Mouse (Mus musculus): ENCODE data around the gene Tmtc1. TPM values are rescaled to one million over a fixed set of nuclear protein-coding genes. Genes with fewer than 3 reads are reported as not detected.

The Tmtc1 gene
- polyA plus RNA-seq, 1 experiment from 2014 or later: 1.7 TPM

DNA sequence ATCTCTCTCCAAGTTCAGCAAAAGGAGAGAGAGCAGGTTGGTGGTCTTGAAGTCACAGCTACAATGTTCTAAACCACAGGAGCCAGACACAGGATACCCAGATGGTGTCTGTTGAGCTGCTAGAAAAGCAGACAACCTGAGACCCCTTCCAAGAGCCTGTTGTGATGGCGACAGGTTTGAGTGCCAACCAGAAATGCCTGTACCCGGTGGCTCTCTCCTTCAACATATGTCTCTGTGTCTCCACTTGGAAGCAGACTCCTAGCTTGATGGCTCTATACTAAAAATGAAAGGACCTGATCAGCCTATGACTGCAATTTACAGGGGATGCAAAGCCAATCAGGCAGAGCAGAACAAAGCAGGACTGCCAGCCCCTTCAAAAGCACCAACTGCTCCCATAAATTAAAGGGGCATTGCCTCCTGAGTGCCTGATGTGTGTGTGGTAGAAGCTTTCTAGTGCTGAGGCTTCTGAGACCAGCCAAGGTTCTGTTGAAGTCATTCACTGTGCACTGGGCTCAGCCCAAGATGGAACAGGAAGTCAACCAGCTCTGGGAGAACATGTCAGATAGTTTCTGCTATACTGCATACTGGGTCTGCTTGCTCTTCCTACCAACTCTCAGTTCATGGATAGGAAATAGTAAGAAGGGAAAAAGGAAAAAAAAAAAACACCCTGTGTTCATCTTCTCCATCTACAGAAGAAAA, 37.2 kb downstream of the Tmtc1 start:
- H3K4me3 ChIP-seq (replicated peaks): no peak overlapping the region
- WGBS: 82% methylated on average over 2 of the region's 2 CpGs
- no peaks in the 10 kb centered on the region for H3K36me3 ChIP-seq (replicated peaks)
- H3K27ac ChIP-seq: no peak overlapping the region
- no peak overlapping the region for H3K9ac ChIP-seq
- H3K9me3 ChIP-seq: no peaks in the 10 kb centered on the region
- no peak overlapping the region for H3K4me2 ChIP-seq
- H3K4me1 ChIP-seq: 0 out of 2 replicates have a peak, but pooled peaks cover 4% of the 10 kb centered on the region
- no peaks in the 10 kb centered on the region for H3K27me3 ChIP-seq
- ATAC-seq (ENCODE audit: low FRiP score): no peak

DNA sequence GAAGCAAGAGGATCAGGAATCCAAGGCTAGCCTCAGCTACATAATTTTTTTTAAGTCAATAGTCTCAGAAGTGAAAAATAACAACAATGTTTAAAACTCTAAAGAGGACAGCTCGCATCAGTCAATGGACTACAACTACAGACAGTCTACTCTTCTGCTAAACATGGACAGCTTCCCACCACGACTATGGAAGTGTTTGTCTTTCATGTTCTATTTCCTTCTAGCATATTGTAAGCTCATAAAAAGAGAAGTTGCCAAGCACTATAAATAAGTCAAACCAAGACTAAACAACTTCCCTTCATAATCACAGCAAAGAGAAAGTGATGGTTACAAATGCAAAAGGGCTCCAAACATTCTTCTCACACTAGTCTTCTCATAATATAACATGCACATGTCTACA, 38.6 kb downstream of the Tmtc1 start:
- Histone ChIP-seq H3K4me2 (no peak overlapping the region), H3K4me3 (replicated peaks) (no peak overlapping the region), H3K9me3 (no peaks in the 10 kb centered on the region), H3K9ac (no peak overlapping the region), H3K27ac (no peak overlapping the region), H3K4me1 (no peaks in the 10 kb centered on the region), H3K27me3 (no peaks in the 10 kb centered on the region), H3K36me3 (replicated peaks) (no peaks in the 10 kb centered on the region)
- ATAC-seq (ENCODE audit: low FRiP score): no peak
- WGBS: 81% methylated on average over 2 of the region's 2 CpGs

DNA sequence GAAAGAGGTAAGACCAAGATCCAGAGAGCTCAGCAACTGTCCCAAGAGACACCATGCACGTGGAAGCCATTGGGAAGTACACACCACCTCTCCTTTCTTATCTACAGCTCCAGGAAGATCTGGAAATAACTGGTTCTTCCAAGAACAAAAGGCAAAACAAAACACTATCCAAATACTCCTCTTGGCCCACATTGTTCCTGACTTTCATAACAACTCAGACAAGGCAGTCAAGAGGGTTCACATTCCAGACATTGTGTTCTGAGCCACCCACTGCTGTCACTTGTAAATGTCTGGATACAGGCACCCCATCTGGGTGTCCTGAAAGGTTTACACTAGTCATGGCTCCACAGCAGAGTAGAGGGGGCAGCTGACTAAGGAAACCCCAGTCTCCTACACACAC, 39.7 kb downstream of the Tmtc1 start:
- H3K4me3 ChIP-seq (replicated peaks): no peak overlapping the region
- H3K4me2 ChIP-seq: no peak overlapping the region
- H3K9me3 ChIP-seq: no peaks in the 10 kb centered on the region
- ATAC-seq (ENCODE audit: low FRiP score): no peak
- H3K9ac ChIP-seq: no peak overlapping the region
- H3K4me1 ChIP-seq: no peaks in the 10 kb centered on the region
- H3K27me3 ChIP-seq: no peaks in the 10 kb centered on the region
- WGBS: 46% methylated on average over 1 of the region's 1 CpGs
- H3K36me3 ChIP-seq (replicated peaks): no peaks in the 10 kb centered on the region
- no peak overlapping the region for H3K27ac ChIP-seq

DNA sequence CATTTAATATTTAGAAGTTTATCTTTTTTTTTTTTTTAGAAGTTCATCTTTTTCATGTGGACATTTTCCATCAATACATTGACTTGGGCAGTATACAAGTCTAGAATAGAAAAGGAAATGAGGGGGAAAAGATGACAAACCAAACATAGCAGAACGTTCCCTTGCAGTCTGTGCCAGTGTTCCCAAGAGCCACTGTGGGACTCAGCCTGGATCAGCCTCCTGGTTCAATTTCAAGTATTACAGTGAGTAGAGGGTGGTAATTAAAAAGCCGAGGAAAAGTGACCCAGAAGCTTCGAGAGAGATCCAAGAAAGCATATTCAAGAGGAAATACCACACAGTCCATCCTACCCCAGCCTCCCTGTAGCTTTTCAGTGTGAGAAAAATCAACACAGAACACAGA, 40.4 kb downstream of the Tmtc1 start:
- H3K4me1 ChIP-seq: no peaks in the 10 kb centered on the region
- no peaks in the 10 kb centered on the region for H3K27me3 ChIP-seq
- no peaks in the 10 kb centered on the region for H3K9me3 ChIP-seq
- no peaks in the 10 kb centered on the region for H3K36me3 ChIP-seq (replicated peaks)
- ATAC-seq (ENCODE audit: low FRiP score): no peak
- H3K4me3 ChIP-seq (replicated peaks): no peak overlapping the region
- no peak overlapping the region for H3K4me2 ChIP-seq
- no peak overlapping the region for H3K27ac ChIP-seq
- 77% methylated on average over 3 of the region's 3 CpGs for WGBS
- H3K9ac ChIP-seq: no peak overlapping the region

DNA sequence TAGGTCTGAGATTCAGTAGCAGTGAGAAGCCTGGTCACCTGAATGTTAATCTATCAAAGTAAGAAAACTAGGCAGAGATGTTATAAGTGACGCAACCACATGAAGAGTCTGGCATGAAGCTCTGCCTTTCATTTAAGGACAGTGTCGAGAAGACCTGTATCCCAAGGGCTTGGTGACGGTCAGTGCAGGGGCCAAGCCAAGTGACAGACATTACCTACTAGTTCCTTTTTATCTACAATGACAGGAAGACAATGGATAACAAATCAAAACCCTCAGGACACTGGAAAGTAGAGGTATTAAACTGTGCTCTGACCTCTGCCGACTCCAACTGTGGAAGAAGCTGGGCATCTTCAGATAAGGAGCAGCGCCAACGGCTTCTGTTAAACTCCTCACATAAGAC, 43.2 kb downstream of the Tmtc1 start:
- H3K4me2 ChIP-seq: no peak overlapping the region
- H3K4me1 ChIP-seq: no peaks in the 10 kb centered on the region
- no peak for ATAC-seq (ENCODE audit: low FRiP score)
- no peak overlapping the region for H3K27ac ChIP-seq
- WGBS: 91% methylated on average over 6 of the region's 6 CpGs
- H3K36me3 ChIP-seq (replicated peaks): no peaks in the 10 kb centered on the region
- no peaks in the 10 kb centered on the region for H3K9me3 ChIP-seq
- no peaks in the 10 kb centered on the region for H3K27me3 ChIP-seq
- H3K9ac ChIP-seq: no peak overlapping the region
- H3K4me3 ChIP-seq (replicated peaks): no peak overlapping the region

DNA sequence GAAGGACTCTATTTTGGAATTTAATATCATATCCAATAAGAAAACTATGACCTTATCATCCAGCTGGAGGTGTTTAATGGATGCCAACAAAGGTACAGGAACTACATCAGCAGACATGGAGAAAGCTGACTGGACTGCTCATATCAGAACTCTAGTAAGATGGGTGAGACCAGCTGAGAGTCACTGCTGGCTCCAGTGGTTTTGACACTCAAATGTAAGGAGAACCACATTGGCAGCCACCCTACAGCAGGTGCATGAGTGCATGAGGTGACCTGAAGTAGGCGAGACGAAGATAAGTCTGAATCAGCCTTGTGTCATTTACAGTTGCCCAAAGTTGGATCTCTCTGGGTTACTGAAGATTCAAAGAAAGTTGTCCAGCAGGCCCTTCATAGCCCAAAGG, 44.6 kb downstream of the Tmtc1 start:
- Histone ChIP-seq H3K36me3 (replicated peaks) (no peaks in the 10 kb centered on the region), H3K27me3 (no peaks in the 10 kb centered on the region), H3K4me1 (no peaks in the 10 kb centered on the region), H3K9ac (no peak overlapping the region), H3K4me3 (replicated peaks) (no peak overlapping the region), H3K27ac (no peak overlapping the region), H3K4me2 (no peak overlapping the region), H3K9me3 (no peaks in the 10 kb centered on the region)
- ATAC-seq (ENCODE audit: low FRiP score): no peak
- 96% methylated on average over 2 of the region's 2 CpGs for WGBS

DNA sequence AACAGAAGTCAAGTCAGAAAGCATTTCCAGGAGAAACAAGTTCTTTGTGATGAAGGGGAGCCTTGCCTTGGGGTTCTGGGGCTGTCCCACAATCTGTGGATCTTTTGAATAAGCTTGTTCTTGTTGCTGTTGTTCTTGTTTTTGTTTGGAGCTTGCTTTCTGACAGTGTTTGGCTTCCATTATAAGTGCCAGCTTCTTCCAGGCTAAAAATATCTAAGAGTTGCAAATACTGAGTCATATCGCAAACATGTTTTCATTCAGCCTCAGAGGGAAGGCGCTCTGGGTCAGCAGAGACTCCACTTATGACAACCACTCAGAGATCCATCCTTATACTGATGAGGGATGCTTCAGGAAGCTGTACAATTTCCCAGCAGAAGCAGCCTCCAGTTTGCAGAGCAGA, 45.3 kb downstream of the Tmtc1 start:
- H3K4me3 ChIP-seq (replicated peaks): no peak overlapping the region
- no peaks in the 10 kb centered on the region for H3K27me3 ChIP-seq
- 91% methylated on average over 2 of the region's 2 CpGs for WGBS
- no peaks in the 10 kb centered on the region for H3K36me3 ChIP-seq (replicated peaks)
- no peak for ATAC-seq (ENCODE audit: low FRiP score)
- no peak overlapping the region for H3K27ac ChIP-seq
- H3K4me2 ChIP-seq: no peak overlapping the region
- no peak overlapping the region for H3K9ac ChIP-seq
- no peaks in the 10 kb centered on the region for H3K9me3 ChIP-seq
- H3K4me1 ChIP-seq: no peaks in the 10 kb centered on the region

DNA sequence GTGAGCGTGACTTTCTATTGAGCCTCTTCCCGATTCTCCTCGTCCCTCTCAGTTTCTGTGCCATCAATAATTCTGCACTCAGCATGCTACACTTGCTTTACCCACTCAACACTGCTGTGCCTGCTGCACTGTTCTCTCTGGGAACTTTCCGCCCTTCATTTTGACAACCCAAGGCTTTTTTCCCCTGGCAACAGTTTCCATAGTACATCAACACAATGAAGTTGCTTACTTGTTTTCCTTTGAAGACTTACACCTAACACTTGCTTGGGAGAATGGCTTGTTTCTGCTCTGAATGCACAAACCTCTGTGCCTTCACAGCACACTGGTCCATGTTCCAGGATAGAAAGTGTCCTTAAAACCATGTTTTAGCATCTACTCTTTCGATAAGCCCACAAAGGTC, 46.9 kb downstream of the Tmtc1 start:
- Histone ChIP-seq H3K4me1 (peaks cover 10% of the 10 kb centered on the region), H3K4me2 (no peak overlapping the region), H3K9ac (no peak overlapping the region), H3K4me3 (replicated peaks) (no peak overlapping the region), H3K27ac (no peak overlapping the region), H3K36me3 (replicated peaks) (no peaks in the 10 kb centered on the region), H3K9me3 (no peaks in the 10 kb centered on the region), H3K27me3 (no peaks in the 10 kb centered on the region)
- 86% methylated on average over 5 of the region's 5 CpGs for WGBS
- no peak for ATAC-seq (ENCODE audit: low FRiP score)

DNA sequence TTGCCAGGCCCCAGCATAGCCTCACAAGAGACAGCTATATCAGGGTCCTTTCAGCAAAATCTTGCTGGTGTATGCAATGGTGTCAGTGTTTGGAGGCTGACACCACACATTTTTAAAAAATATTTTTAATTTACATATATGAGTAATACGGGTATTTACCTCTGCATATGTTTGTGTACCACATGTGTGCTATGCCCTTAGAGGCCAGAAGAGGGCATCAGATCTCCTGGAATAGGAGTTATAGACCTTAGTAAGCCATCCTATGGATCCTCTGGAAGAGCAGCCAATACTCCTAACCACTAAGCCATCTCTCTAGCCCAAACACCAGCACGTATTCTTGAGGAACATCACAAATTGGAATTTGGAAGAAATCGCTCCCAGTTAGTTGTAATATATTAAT, 48.9 kb downstream of the Tmtc1 start:
- Histone ChIP-seq H3K9me3 (no peaks in the 10 kb centered on the region), H3K4me1 (peaks cover 23% of the 10 kb centered on the region), H3K4me2 (no peak overlapping the region), H3K4me3 (replicated peaks) (no peak overlapping the region), H3K27me3 (no peaks in the 10 kb centered on the region), H3K9ac (no peak overlapping the region), H3K36me3 (replicated peaks) (no peaks in the 10 kb centered on the region), H3K27ac (no peak overlapping the region)
- ATAC-seq (ENCODE audit: low FRiP score): no peak
- 89% methylated on average over 3 of the region's 3 CpGs for WGBS

DNA sequence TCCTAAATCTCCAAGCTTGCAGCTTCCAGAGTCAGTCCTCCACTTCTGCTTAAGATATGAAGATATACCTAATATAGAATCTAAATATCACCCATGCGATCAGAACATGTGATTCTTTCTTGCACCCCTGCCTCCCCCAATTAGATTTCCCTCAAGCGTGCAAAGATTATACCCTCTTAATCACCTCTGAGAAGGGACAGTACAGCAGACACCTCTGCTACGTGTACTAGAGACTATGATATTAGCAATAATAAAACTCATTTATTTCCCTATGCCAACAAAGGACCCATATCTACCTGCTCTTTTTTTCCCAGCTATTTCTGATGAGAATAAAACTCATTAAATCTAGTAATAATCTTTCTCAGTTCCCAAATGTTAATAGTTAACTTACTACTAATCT, 49.9 kb downstream of the Tmtc1 start:
- Histone ChIP-seq H3K27me3 (no peaks in the 10 kb centered on the region), H3K4me1 (peaks cover 23% of the 10 kb centered on the region), H3K4me2 (no peak overlapping the region), H3K4me3 (replicated peaks) (no peak overlapping the region), H3K9ac (no peak overlapping the region), H3K9me3 (no peaks in the 10 kb centered on the region), H3K36me3 (replicated peaks) (no peaks in the 10 kb centered on the region), H3K27ac (no peak overlapping the region)
- 85% methylated on average over 3 of the region's 3 CpGs for WGBS
- no peak for ATAC-seq (ENCODE audit: low FRiP score)

DNA sequence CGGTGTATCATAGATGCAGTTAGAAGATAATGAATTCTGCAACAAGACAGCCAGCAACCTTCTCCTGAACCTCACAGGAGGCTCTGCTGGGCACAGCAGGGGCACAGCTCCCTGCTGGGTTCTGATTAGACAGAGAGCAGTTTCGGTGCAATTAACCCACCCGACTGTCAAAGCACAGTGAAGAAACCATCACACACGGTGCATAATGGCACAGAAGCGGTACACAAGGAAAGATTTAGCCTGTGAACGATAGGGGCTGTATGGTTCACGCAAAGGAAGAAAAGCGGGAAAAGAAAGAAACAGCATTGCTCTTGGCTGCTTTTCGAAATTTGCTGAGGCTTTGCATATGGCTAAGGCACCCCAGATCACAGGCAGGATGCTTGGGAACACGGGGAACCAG, 52.0 kb downstream of the Tmtc1 start:
- peak overlapping the region; percentile 69 for H3K27ac ChIP-seq
- peak overlapping the region; percentile 31 for H3K4me2 ChIP-seq
- no peaks in the 10 kb centered on the region for H3K9me3 ChIP-seq
- no peak overlapping the region for H3K9ac ChIP-seq
- H3K4me3 ChIP-seq (replicated peaks): no peak overlapping the region
- no peaks in the 10 kb centered on the region for H3K27me3 ChIP-seq
- H3K4me1 ChIP-seq: peaks cover 23% of the 10 kb centered on the region
- WGBS: 10% methylated on average over 10 of the region's 10 CpGs
- H3K36me3 ChIP-seq (replicated peaks): no peaks in the 10 kb centered on the region
- ATAC-seq (ENCODE audit: low FRiP score): peak; percentile 66

DNA sequence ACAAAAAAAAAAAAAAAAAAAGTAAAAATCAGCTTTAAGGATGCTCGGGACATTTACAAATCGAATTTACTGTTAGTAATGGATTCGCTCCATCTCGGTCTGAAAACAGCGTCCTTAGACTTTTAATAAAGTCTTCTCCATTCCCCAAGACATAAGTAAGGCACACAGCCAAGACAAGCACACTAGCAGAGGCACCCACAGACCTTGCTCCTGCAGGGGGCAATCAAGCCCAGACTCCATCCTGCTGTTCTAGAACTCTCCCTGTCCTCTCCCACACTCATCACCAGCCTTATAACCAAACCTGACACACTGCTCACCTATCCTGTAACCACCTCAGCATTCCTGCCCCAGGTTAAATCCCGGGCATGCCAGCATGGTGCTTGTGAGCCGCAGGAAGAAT, 52.9 kb downstream of the Tmtc1 start:
- 78% methylated on average over 7 of the region's 7 CpGs for WGBS
- H3K27ac ChIP-seq: peak overlapping the region; percentile 69
- ATAC-seq (ENCODE audit: low FRiP score): no peak
- no peak overlapping the region for H3K9ac ChIP-seq
- no peak overlapping the region for H3K4me3 ChIP-seq (replicated peaks)
- no peaks in the 10 kb centered on the region for H3K9me3 ChIP-seq
- H3K36me3 ChIP-seq (replicated peaks): no peaks in the 10 kb centered on the region
- H3K27me3 ChIP-seq: no peaks in the 10 kb centered on the region
- peaks cover 23% of the 10 kb centered on the region for H3K4me1 ChIP-seq
- H3K4me2 ChIP-seq: no peak overlapping the region

DNA sequence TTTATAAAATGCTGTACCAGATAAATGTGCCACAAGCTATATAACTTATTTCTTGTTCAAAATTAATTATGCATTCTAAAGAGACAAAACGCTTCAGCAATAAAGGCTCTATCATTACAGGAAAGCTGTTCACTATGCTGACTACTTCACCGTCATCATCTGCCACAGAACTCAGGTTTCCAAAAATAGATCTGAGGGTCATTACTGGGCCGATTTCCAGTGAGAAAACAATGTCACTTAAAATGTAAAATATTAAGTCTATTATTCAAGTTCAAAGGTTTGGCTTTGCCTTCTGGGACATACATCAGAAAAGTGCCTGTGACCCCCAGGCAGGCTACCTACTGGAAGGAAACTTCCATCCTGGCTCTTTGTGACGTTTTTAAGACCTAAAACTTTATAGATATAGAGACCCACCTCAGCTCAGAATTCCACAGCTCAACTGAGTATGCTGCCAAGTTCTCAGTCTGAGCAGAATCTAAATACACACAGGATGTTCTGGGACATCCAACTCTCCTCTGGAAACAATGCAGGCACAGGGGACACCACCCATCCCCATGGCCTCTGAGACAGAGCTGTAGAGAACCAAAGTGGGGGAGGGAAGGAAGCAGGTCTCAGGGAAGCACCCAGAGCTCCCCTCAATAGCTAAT, 53.4 kb downstream of the Tmtc1 start:
- WGBS: 43% methylated on average over 4 of the region's 4 CpGs
- Histone ChIP-seq H3K4me2 (no peak overlapping the region), H3K4me3 (replicated peaks) (no peak overlapping the region), H3K27me3 (no peaks in the 10 kb centered on the region), H3K9me3 (no peaks in the 10 kb centered on the region), H3K4me1 (peaks cover 23% of the 10 kb centered on the region), H3K36me3 (replicated peaks) (no peaks in the 10 kb centered on the region), H3K9ac (no peak overlapping the region), H3K27ac (0 out of 2 replicates have a peak overlapping the region, but pooled peaks have one; percentile 31)
- ATAC-seq (ENCODE audit: low FRiP score): no peak
